Mouse (Mus musculus): Measurements from ENCODE around the gene Mnd1.

Mnd1 gene

DNA sequence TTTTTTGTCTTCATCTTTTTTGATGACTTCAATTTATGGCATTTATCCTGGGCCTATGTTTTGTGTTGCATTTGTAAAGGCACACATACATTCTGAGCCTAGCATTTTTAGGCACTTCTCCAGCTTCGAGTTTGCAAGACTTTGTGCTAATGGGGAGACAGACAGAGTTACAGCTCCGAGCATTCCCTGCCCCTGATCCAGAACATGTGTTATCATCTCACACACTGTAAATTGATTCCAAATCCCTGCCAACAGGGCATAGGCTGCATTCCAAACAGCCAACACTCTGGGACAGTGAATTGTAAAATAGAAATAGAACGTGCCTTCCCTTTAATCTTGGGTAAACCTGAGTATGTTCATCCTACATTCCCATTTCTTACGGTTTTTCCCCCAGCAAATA is 95.9 kb downstream of the Mnd1 start:
- intact Hi-C loops (cut with DNase I): no loop called here

DNA sequence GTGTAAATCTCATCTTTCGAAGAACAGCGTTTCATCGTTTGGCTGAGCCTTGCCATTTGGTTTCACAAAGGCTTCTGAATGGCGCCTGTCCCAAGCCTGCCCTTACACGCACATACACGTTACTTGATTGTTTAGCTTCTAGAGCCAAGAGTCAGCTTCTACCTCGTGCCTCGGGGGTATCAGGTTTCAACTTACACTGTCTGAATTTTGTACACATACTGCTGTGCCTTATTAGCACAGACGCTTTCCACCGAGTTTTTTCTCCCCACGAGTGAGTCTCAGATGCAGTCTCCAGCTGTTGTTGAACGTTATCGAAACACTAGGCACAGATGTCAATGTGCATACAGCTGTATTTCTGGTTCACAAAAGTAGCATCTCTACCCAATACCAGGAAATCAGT is 96.3 kb downstream of the Mnd1 start:
- intact Hi-C loops (cut with DNase I): no loop called here

DNA sequence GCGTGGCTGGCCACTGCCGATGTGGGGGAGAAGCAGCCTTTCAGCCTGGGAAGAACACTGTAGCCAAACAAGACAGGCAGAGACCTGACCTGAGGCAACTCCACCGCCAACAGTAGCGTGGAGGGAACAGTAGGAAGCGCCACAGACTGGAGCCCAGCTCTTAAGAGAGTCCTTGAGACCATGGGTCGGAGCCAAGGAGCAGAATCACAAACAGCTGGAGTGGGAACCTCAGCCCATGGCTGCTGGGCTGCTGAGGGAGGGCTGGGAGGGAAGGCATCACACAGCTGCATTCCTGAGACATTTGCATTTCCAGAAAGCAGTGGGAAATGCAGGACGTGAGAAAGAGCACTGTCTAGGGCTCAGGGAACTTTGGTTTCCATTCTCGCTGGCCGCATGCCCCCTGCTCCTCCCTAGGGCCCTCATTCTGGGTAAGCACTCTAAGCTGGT is 106.8 kb downstream of the Mnd1 start:
- intact Hi-C loops (cut with DNase I): no loop called here

DNA sequence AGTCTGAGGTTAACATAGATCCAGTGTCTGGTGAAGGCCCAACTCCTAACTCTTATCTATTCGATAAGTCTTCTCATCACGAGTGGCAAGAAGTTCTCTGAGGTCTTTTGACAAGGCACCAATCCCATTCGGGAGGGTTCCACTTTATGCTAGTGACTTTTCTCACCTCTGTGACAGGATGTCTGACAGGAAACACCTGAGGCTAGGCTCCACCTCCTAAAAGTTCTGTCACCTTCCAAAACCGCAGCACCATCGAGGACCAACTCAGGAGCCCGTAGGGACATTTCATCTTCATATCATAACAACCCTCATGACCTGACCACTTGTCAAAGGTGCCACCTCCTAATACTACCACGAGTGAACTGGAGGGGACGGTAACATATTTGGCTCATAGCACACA is 109.4 kb downstream of the Mnd1 start:
- intact Hi-C loops (cut with DNase I): no loop called here

DNA sequence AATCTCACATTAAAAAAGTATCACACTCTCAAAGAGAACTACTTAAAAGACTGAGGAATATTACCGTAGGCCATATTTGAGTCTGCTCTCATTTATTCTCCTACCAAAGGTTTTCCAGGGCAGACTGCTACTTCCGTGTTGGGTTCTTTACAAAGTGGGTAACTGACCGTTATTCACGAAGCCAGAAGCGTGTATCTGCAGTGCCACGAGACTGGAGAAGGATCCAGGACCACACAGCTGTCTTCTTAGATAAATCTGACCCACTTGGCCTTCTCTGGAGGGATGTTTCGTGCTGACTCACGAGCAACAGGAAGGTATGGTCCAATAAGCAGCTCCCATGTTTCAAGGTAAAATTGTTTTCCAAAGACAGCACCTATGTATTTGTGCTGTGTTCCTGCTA is 113.8 kb downstream of the Mnd1 start:
- intact Hi-C loops (cut with DNase I): loop anchor here (5.0 kb wide), 1 partner anchor 94 kb away; no protein-coding TSS in a partner anchor

DNA sequence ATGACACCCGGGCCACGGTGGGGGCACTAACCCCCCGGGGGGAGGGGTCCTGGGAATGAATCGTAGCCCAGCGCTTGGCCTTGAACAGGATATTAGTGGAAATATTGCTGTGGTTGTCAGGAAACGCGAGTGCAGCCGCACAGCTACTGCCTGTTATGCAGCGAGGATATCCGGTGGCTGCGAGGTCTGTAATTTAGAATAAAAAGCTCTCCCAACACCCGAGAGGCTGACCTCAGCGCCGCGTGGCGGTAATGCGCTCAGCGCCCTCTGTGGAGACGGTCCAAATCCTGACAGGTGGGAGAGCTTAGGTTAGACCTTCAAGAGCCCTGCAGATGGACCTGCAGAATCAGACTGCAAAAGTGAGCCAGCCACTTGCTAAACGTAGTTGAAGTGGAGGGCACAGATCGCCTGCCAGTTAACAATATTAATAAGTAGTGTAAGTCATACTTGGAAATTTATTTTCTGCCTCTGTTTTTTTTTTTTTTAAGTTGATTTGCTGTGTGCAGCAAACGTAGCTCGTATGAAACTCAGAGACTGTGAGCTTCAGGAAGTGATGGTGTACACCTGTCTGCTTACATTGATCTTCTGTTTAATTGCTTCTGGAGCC is 115.0 kb downstream of the Mnd1 start:
- intact Hi-C loops (cut with DNase I): loop anchor here (5.0 kb wide), 1 partner anchor 93 kb away; no protein-coding TSS in a partner anchor

DNA sequence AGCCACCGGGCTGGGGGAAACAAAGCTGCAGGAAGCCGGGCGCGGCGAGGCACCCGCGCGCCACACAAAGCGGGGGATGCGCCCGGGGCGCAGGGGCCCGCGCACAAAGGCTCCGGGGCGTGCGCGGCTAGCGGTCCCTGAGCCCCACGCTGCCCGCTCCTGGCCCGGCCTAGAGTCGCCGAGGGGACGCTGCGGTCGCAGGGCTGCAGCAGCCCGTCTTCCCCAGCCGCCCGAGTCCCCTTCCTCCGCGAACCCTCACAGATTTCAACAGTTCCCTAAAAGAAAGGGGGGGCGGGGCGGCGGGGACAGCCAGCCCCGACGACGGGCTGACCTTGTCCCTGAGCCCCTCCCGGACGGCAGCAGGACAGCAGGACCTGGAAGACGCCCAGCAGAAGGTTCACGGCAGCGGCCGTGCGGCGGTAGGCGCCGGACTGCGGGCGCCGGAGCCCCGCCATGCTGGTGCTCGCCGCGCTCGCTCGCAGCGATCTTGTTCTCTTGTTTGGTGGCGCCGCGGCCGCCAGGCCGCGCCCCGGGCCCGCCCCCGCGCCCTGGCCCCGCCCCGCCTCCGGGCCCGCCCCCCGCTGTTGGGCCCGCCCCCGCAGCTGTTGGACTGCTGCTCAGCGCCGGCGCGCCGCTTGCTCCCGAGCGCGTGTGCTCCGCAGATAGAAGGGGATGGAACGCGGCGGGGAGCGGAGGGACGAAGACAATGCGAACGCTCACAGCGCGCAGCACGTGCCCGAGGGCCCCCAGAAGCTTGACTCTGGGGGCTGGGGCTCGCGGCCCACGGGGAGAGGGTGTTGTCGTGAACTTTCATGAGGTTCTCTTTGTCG is 115.7 kb downstream of the Mnd1 start, which contains the start of gene Tmem131l:
Gene Tmem131l, minus strand, starts transcription at position 530 of the 830 bp plus-strand sequence.
- intact Hi-C loops (cut with DNase I): loop anchor here (5.0 kb wide), 3 partner anchors 38 to 93 kb away; no protein-coding TSS in a partner anchor

DNA sequence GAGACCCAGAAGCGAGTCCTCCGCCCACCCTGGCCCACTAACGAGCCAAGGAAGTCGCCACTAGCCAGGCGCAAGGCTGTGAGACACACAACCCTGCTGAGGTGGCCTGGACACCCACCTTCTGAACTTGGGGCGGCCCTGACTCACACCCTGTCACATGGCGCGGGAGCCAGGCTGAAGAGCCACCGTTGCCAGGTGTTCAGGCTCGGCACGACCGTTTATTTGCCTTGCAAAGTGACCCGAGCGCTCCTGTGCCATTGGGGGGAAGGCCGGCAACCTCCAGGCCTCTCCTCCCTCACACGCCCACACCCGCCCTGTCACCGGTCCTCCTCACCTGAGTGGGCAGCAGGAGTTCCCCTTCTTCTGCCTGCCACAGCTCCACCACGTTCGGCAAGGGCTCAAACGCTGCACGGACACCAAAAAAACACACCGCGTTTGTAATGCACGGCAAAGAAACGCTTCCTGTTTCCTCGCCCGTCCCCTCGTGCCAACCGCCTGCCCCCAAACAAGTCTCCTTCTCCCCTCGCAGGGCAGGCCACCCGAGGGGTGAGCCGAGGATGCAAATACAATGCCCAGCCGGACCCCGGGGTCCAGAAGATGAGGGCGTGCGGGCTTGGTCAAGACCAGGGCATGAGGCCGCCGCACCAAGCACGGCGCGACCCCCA is 116.5 kb downstream of the Mnd1 start:
- intact Hi-C loops (cut with DNase I): loop anchor here (5.0 kb wide), 2 partner anchors 37 to 83 kb away; no protein-coding TSS in a partner anchor

DNA sequence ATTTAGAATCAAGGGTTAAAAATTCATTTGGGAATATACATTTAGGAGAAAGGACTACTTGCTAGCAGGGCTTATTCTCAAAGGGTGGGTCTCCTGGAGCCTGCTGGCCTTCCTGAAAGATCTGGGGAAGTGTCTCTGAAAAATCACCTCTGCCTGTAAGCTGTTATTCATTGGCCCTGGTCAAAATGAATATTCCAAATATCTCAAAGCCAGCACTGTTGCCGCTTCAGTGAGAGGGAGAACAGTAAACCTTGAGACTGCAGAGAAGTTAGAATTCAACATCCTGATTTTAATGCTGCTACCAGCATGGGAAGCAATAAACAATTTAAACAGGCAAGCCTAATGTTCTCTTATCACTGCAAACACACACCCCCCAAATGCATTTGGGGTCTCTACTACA is 117.5 kb downstream of the Mnd1 start:
- intact Hi-C loops (cut with DNase I): loop anchor here (5.0 kb wide), 2 partner anchors 36 to 84 kb away; no protein-coding TSS in a partner anchor
